Mouse (Mus musculus): ENCODE measurements around the gene Rnf144a. TPM values are rescaled to one million over a fixed set of nuclear protein-coding genes. Genes with fewer than 3 reads are reported as not detected.

The Rnf144a gene
- 22.6 and 27.4 TPM in 2 replicates for polyA plus RNA-seq (2015; fragmentation: Nextera tagmentation; extraction: Ambion mirVana)

DNA sequence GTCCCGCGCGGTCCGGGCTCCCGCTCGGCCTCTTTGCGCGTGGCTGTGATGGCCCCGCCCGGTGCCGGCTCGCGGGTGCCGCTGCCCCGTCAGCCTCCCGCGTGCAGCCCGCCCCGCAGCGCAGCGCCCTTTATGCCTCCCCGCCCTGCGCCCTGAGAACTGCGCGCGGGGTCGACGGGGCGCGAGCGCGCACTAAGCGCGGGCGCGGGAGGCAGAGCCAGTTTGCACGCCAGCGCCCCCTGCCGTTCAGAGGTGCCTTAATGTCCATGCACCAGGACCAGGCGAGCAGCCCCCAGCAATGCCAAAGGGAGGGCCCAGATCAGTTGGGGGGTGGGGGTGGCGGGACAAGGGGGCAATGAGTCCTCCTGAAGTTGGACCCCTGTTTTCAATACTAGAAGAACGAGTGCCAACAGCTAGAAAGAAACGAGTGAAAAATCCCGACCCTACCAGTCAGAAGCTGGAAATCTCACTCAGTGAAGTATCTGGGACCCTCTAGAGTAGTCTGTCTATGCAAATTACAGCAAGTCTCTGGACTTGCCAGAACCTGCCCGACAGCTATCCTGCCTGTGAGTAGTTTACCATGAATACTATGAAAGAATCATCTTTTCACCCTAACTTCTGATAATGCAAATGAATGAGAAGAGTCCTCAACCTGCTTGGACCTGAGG, at the start of gene Rnf144a:
Gene Rnf144a, minus strand, starts transcription at position 151 of the 668 bp plus-strand sequence.

DNA sequence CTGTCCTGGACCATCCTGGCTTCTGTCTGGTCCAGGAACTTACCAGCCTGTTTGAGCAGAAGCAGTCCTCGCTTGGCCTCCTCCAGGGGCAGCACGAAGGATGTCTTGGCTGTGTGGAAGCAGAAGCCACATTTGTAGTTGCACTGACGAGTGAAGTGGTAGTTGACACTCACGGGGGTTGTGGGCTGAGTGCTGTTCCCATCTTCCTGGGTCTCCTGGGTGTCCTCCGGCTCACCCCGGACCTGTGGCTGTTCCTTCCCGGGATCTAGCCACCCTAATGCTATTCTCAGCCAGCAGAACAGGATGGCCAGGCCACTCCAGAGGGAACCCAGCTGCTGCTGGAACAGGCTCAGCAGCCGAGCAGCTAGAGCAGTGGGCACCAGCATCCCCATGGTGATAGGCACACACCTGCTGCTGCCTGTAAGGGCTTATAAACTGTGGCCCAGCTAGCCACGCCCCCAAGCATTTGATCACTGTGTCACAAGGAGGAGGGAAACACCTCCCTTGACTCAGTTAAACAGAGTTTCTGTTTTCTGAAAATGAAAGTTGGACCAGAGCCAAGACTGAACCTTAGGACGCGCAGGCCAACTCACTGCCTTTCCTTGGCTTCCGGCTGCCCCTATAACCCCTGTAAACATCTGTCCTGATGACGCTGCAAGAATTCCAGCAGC, 41.1 kb upstream of the Rnf144a start, which contains the start of gene Rsad2:
Gene Rsad2, minus strand, starts transcription at position 425 of the 671 bp plus-strand sequence.

Small RNA genes lying within 50 kb of the gene (microRNA-seq; reads per million reads assigned to microRNA genes)
- not detected for gene Mir6538

Other genes with a start within 250 kb of the Rnf144a start
- 0.89 and 1.0 TPM in 2 replicates for gene Rsad2, start 41.2 kb upstream of the Rnf144a start, polyA plus RNA-seq (2015; fragmentation: Nextera tagmentation; extraction: Ambion mirVana)
- gene Cmpk2, start 54.0 kb upstream of the Rnf144a start, polyA plus RNA-seq (2015; fragmentation: Nextera tagmentation; extraction: Ambion mirVana), result 27.8 and 29.6 TPM in 2 replicates

Measured in neural tube, postnatal 0 days (tissue).